Mouse (Mus musculus): Measurements from ENCODE around the gene Lgals3. TPM values are rescaled to one million over a fixed set of nuclear protein-coding genes. Genes with fewer than 3 reads are reported as not detected.

The Lgals3 gene
- polyA plus RNA-seq, 1 experiment = 3.7 TPM

GRCm38 (mm10) chr14:47340231-47340925, 27.2 kb upstream of the Lgals3 start:
- H3K4me1 ChIP-seq (ENCODE audit: control insufficient read depth, insufficient read depth, low read length) = peaks cover 6% of the 10 kb centered on the region
- H3K4me3 ChIP-seq (replicated peaks; ENCODE audit: insufficient read depth, low read depth, low read length) = no peak overlapping the region
- no peak overlapping the region for H3K27ac ChIP-seq (ENCODE audit: insufficient read depth, low read length)
- WGBS = 36% methylated on average over 10 of the region's 10 CpGs
- DNase-seq = peak in 1 of 2 experiments; percentile 10
- no peak for TF ChIP-seq CTCF (IDR thresholded peaks at IDR 0.05; ENCODE audit: borderline replicate concordance, insufficient read depth, low read depth, low read length)
- TF ChIP-seq POLR2A (IDR thresholded peaks at IDR 0.05; ENCODE audit: borderline replicate concordance, insufficient read depth, low read length) = no peak
- no peaks in the 10 kb centered on the region for H3K27me3 ChIP-seq (ENCODE audit: control insufficient read depth, insufficient read depth, low read length)

GRCm38 (mm10) chr14:47341811-47342291, 25.7 kb upstream of the Lgals3 start:
- no peak overlapping the region for H3K27ac ChIP-seq (ENCODE audit: insufficient read depth, low read length)
- no peak for DNase-seq
- 79% methylated on average over 4 of the region's 4 CpGs for WGBS
- H3K4me3 ChIP-seq (replicated peaks; ENCODE audit: insufficient read depth, low read depth, low read length) = no peak overlapping the region
- TF ChIP-seq CTCF (IDR thresholded peaks at IDR 0.05; ENCODE audit: borderline replicate concordance, insufficient read depth, low read depth, low read length) = no peak
- no peak for TF ChIP-seq POLR2A (IDR thresholded peaks at IDR 0.05; ENCODE audit: borderline replicate concordance, insufficient read depth, low read length)
- H3K27me3 ChIP-seq (ENCODE audit: control insufficient read depth, insufficient read depth, low read length) = no peaks in the 10 kb centered on the region
- H3K4me1 ChIP-seq (ENCODE audit: control insufficient read depth, insufficient read depth, low read length) = peaks cover 6% of the 10 kb centered on the region

GRCm38 (mm10) chr14:47346715-47347114, 20.8 kb upstream of the Lgals3 start:
- WGBS = 100% methylated on average over 1 of the region's 1 CpGs
- Histone ChIP-seq H3K4me3 (replicated peaks; ENCODE audit: insufficient read depth, low read depth, low read length) (no peak overlapping the region), H3K4me1 (ENCODE audit: control insufficient read depth, insufficient read depth, low read length) (no peaks in the 10 kb centered on the region), H3K27ac (ENCODE audit: insufficient read depth, low read length) (no peak overlapping the region), H3K27me3 (ENCODE audit: control insufficient read depth, insufficient read depth, low read length) (no peaks in the 10 kb centered on the region)
- TF ChIP-seq POLR2A (IDR thresholded peaks at IDR 0.05; ENCODE audit: borderline replicate concordance, insufficient read depth, low read length) (no peak), CTCF (IDR thresholded peaks at IDR 0.05; ENCODE audit: borderline replicate concordance, insufficient read depth, low read depth, low read length) (no peak)
- DNase-seq = no peak

- 88% methylated on average over 2 of the region's 2 CpGs for WGBS
- no peaks in the 10 kb centered on the region for H3K27me3 ChIP-seq (ENCODE audit: control insufficient read depth, insufficient read depth, low read length)
- H3K4me1 ChIP-seq (ENCODE audit: control insufficient read depth, insufficient read depth, low read length) = no peaks in the 10 kb centered on the region
- DNase-seq = no peak
- TF ChIP-seq POLR2A (IDR thresholded peaks at IDR 0.05; ENCODE audit: borderline replicate concordance, insufficient read depth, low read length) (no peak), CTCF (IDR thresholded peaks at IDR 0.05; ENCODE audit: borderline replicate concordance, insufficient read depth, low read depth, low read length) (no peak)
- H3K27ac ChIP-seq (ENCODE audit: insufficient read depth, low read length) = no peak overlapping the region
- H3K4me3 ChIP-seq (replicated peaks; ENCODE audit: insufficient read depth, low read depth, low read length) = no peak overlapping the region
These were observed 16.6 kb upstream of the Lgals3 start for GRCm38 (mm10) chr14:47350974-47351373.

- WGBS = 92% methylated on average over 10 of the region's 10 CpGs
- DNase-seq = no peak
- no peak overlapping the region for H3K4me3 ChIP-seq (replicated peaks; ENCODE audit: insufficient read depth, low read depth, low read length)
- no peaks in the 10 kb centered on the region for H3K27me3 ChIP-seq (ENCODE audit: control insufficient read depth, insufficient read depth, low read length)
- no peak overlapping the region for H3K27ac ChIP-seq (ENCODE audit: insufficient read depth, low read length)
- TF ChIP-seq POLR2A (IDR thresholded peaks at IDR 0.05; ENCODE audit: borderline replicate concordance, insufficient read depth, low read length) = no peak
- TF ChIP-seq CTCF (IDR thresholded peaks at IDR 0.05; ENCODE audit: borderline replicate concordance, insufficient read depth, low read depth, low read length) = no peak
- H3K4me1 ChIP-seq (ENCODE audit: control insufficient read depth, insufficient read depth, low read length) = no peaks in the 10 kb centered on the region
These were observed 15.3 kb upstream of the Lgals3 start for GRCm38 (mm10) chr14:47352272-47352671.

GRCm38 (mm10) chr14:47353240-47353639, 14.3 kb upstream of the Lgals3 start:
- WGBS = 87% methylated on average over 4 of the region's 4 CpGs
- TF ChIP-seq CTCF (IDR thresholded peaks at IDR 0.05; ENCODE audit: borderline replicate concordance, insufficient read depth, low read depth, low read length) = no peak
- no peak for TF ChIP-seq POLR2A (IDR thresholded peaks at IDR 0.05; ENCODE audit: borderline replicate concordance, insufficient read depth, low read length)
- no peaks in the 10 kb centered on the region for H3K4me1 ChIP-seq (ENCODE audit: control insufficient read depth, insufficient read depth, low read length)
- no peaks in the 10 kb centered on the region for H3K27me3 ChIP-seq (ENCODE audit: control insufficient read depth, insufficient read depth, low read length)
- no peak overlapping the region for H3K27ac ChIP-seq (ENCODE audit: insufficient read depth, low read length)
- DNase-seq = no peak
- no peak overlapping the region for H3K4me3 ChIP-seq (replicated peaks; ENCODE audit: insufficient read depth, low read depth, low read length)

- 67% methylated on average over 8 of the region's 8 CpGs for WGBS
- Histone ChIP-seq H3K27me3 (ENCODE audit: control insufficient read depth, insufficient read depth, low read length) (no peaks in the 10 kb centered on the region), H3K4me1 (ENCODE audit: control insufficient read depth, insufficient read depth, low read length) (no peaks in the 10 kb centered on the region), H3K27ac (ENCODE audit: insufficient read depth, low read length) (no peak overlapping the region), H3K4me3 (replicated peaks; ENCODE audit: insufficient read depth, low read depth, low read length) (no peak overlapping the region)
- TF ChIP-seq CTCF (IDR thresholded peaks at IDR 0.05; ENCODE audit: borderline replicate concordance, insufficient read depth, low read depth, low read length) (no peak), POLR2A (IDR thresholded peaks at IDR 0.05; ENCODE audit: borderline replicate concordance, insufficient read depth, low read length) (no peak)
- DNase-seq = no peak
These were observed 13.4 kb upstream of the Lgals3 start for GRCm38 (mm10) chr14:47354111-47354577.

- no peak for DNase-seq
- H3K4me1 ChIP-seq (ENCODE audit: control insufficient read depth, insufficient read depth, low read length) = no peaks in the 10 kb centered on the region
- 51% methylated on average over 5 of the region's 5 CpGs for WGBS
- H3K27me3 ChIP-seq (ENCODE audit: control insufficient read depth, insufficient read depth, low read length) = no peaks in the 10 kb centered on the region
- H3K27ac ChIP-seq (ENCODE audit: insufficient read depth, low read length) = no peak overlapping the region
- H3K4me3 ChIP-seq (replicated peaks; ENCODE audit: insufficient read depth, low read depth, low read length) = no peak overlapping the region
- TF ChIP-seq CTCF (IDR thresholded peaks at IDR 0.05; ENCODE audit: borderline replicate concordance, insufficient read depth, low read depth, low read length) (no peak), POLR2A (IDR thresholded peaks at IDR 0.05; ENCODE audit: borderline replicate concordance, insufficient read depth, low read length) (no peak)
These were observed 12.6 kb upstream of the Lgals3 start for GRCm38 (mm10) chr14:47354948-47355347.

All from cerebellum, adult 2 months (tissue).